Mouse (Mus musculus) brain, embryonic 14.5 days (tissue): ENCODE data around the gene Fam171b.

ENCODE experiments used
- CTCF ChIP-seq: fragments of 200-500 bp; IDR thresholded peaks from 2 replicates; pipeline ENCODE4 v1.5.1; 2012; ENCODE audit warnings: inconsistent platforms, mild to moderate bottlenecking, moderate library complexity, borderline replicate concordance; ENCODE audit not compliant: insufficient read depth, insufficient read length; ENCODE audit errors: extremely low read depth
- POLR2A ChIP-seq: fragments of 200-500 bp; IDR thresholded peaks from 2 replicates; pipeline ENCODE4 v1.6.1; 2012; ENCODE audit warnings: mild to moderate bottlenecking, inconsistent platforms, borderline replicate concordance; ENCODE audit not compliant: poor library complexity, insufficient read depth, insufficient read length, severe bottlenecking; ENCODE audit errors: extremely low read depth

GRCm38 (mm10) chr2:83768311-83769047, 44.0 kb upstream of the Fam171b start:
- no peak for TF ChIP-seq CTCF
- no peak for TF ChIP-seq POLR2A
